Mouse (Mus musculus): Measurements from ENCODE around the gene Rprd1b.

- TF ChIP-seq CTCF (IDR thresholded peaks at IDR 0.05; ENCODE audit: insufficient read depth, low read length) (peak; percentile 38), POLR2A (IDR thresholded peaks at IDR 0.05; ENCODE audit: borderline replicate concordance, extremely low read depth, low read depth, low read length) (no peak)
Observed at GRCm38 (mm10) chr2:157989946-157990345, 38.4 kb upstream of the Rprd1b start.

All from lung, adult 2 months (tissue).